Mouse (Mus musculus) hindbrain, postnatal 0 days (tissue): ENCODE measurements around the gene Anks1. TPM values are rescaled to one million over a fixed set of nuclear protein-coding genes. Genes with fewer than 3 reads are reported as not detected.

Source experiments
- ATAC-seq: fragments of 200-750 bp; cut with Nextera tagmentation; 2 replicates; pipeline ENCODE4 v1.8.0; 2017; ENCODE audit warnings: mild to moderate bottlenecking, moderate TSS enrichment, moderate library complexity
- DNase-seq: peaks from one replicate; pipeline ENCODE4 v3.0.0-alpha.2; 2015; ENCODE audit warnings: low spot score
- H3K27ac ChIP-seq: fragments of 300-500 bp; sonication (generic); 2 replicates; pipeline ENCODE4 v1.5.1; 2014; ENCODE audit warnings: mild to moderate bottlenecking
- H3K27me3 ChIP-seq: fragments of 300-500 bp; sonication (generic); 2 replicates; pipeline ENCODE4 v1.6.1; 2014; ENCODE audit warnings: low read length, mixed read lengths; ENCODE audit not compliant: insufficient read depth
- H3K36me3 ChIP-seq: fragments of 300-500 bp; sonication (generic); 2 replicates; pipeline ENCODE4 v1.6.1; 2014; ENCODE audit warnings: low read length, mixed read lengths; ENCODE audit not compliant: insufficient read depth
- H3K4me1 ChIP-seq: fragments of 300-500 bp; sonication (generic); 2 replicates; pipeline ENCODE4 v1.6.1; 2014; ENCODE audit warnings: antibody characterized with exemption, low read length, mixed read lengths; ENCODE audit not compliant: insufficient read depth
- H3K4me2 ChIP-seq: fragments of 300-500 bp; sonication (generic); 2 replicates; pipeline ENCODE4 v1.6.1; 2014; ENCODE audit warnings: low read depth, mild to moderate bottlenecking, low read length, moderate library complexity, mixed read lengths
- H3K4me3 ChIP-seq: fragments of 300-500 bp; sonication (generic); 2 replicates; pipeline ENCODE4 v1.5.1; 2014; ENCODE audit warnings: low read length
- H3K9ac ChIP-seq: fragments of 300-500 bp; sonication (generic); replicated peaks from 2 replicates; pipeline ENCODE4 v1.6.1; 2014; ENCODE audit warnings: mild to moderate bottlenecking, low read length, moderate library complexity, mixed read lengths
- H3K9me3 ChIP-seq: fragments of 300-500 bp; sonication (generic); 2 replicates; pipeline ENCODE4 v1.6.1; 2016; ENCODE audit warnings: low read length, mixed read lengths
- CTCF ChIP-seq: IDR thresholded peaks from 2 replicates; pipeline ENCODE4 v1.5.1; 2016; ENCODE audit warnings: antibody characterized with exemption, control low read depth, low read depth
- WGBS: fragments of 180-500 bp; shearing (Covaris S2); extraction: QIAGEN DNeasy Blood & Tissue Kit; methylation state at CpG from one replicate; pipeline ENCODE4 v1.1.7; 2014; 5-methylcytosine and 5-hydroxymethylcytosine counted together
- polyA plus RNA-seq: library from polyadenylated mRNA; unstranded; fragments of >200 nt; fragmentation: Nextera tagmentation; extraction: Ambion mirVana; gene quantifications from 2 replicates; pipeline ENCODE4 v1.2.1, GENCODE M21; 2015
- total RNA-seq: library from RNA; depleted of rRNA; stranded (reverse); fragments of >200 nt; gene quantifications from 2 replicates; pipeline ENCODE4 v1.2.3, GENCODE M21; 2014

Gene Anks1
- total and polyA plus RNA-seq, 2 experiments from 2014 or later, result 35.8 to 102 TPM

DNA sequence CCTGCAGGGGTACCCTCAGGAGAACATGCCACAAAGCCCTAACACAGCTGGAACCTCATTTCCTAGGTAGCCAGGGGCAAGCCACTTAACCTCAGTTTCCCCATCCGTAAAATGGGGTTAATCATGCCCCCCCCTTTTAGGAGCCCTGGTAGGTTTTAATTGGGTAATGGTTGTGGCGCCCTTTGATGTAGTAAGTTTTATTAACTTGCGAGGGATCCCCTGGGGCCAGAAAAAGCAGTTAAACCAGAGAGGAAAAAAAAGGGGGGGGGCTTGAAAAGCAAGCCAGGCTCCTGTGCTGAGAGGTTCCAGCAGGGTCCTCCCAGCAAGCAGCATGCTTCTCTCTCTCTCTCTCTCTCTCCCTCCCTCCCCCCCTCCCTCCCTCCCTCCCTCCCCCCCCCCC lies 190.0 kb downstream of the Anks1 start:
- Histone ChIP-seq H3K27ac (no peak overlapping the region), H3K36me3 (no peaks in the 10 kb centered on the region), H3K9ac (no peak overlapping the region), H3K4me1 (no peaks in the 10 kb centered on the region), H3K9me3 (no peaks in the 10 kb centered on the region), H3K4me3 (no peak overlapping the region), H3K27me3 (no peaks in the 10 kb centered on the region), H3K4me2 (no peak overlapping the region)
- ATAC-seq (no peak), DNase-seq (no peak)
- no peak for TF ChIP-seq CTCF
- WGBS, result 51% methylated on average over 3 of the region's 3 CpGs

GRCm38 (mm10) chr17:28100669-28101068 lies 191.6 kb downstream of the Anks1 start:
- 84% methylated on average over 1 of the region's 1 CpGs for WGBS
- H3K4me1 ChIP-seq, result no peaks in the 10 kb centered on the region
- ATAC-seq (no peak), DNase-seq (no peak)
- no peak overlapping the region for H3K4me2 ChIP-seq
- TF ChIP-seq CTCF, result peak; percentile 40; the same call in 1 of the 2 replicates
- H3K4me3 ChIP-seq, result no peak overlapping the region
- no peak overlapping the region for H3K9ac ChIP-seq
- no peaks in the 10 kb centered on the region for H3K36me3 ChIP-seq
- no peak overlapping the region for H3K27ac ChIP-seq
- H3K27me3 ChIP-seq, result no peaks in the 10 kb centered on the region
- H3K9me3 ChIP-seq, result no peaks in the 10 kb centered on the region

GRCm38 (mm10) chr17:28101284-28101887 lies 192.3 kb downstream of the Anks1 start:
- no peak overlapping the region for H3K9ac ChIP-seq
- no peak for TF ChIP-seq CTCF
- H3K9me3 ChIP-seq, result no peaks in the 10 kb centered on the region
- no peak overlapping the region for H3K4me3 ChIP-seq
- 45% methylated on average over 12 of the region's 12 CpGs for WGBS
- DNase-seq, result peak; percentile 43
- H3K27me3 ChIP-seq, result no peaks in the 10 kb centered on the region
- H3K4me1 ChIP-seq, result no peaks in the 10 kb centered on the region
- H3K36me3 ChIP-seq, result no peaks in the 10 kb centered on the region
- H3K27ac ChIP-seq, result no peak overlapping the region
- ATAC-seq, result no peak
- H3K4me2 ChIP-seq, result no peak overlapping the region

- no peaks in the 10 kb centered on the region for H3K36me3 ChIP-seq
- ATAC-seq (no peak), DNase-seq (no peak)
- no peaks in the 10 kb centered on the region for H3K27me3 ChIP-seq
- no peaks in the 10 kb centered on the region for H3K4me1 ChIP-seq
- H3K4me2 ChIP-seq, result no peak overlapping the region
- H3K27ac ChIP-seq, result no peak overlapping the region
- H3K4me3 ChIP-seq, result no peak overlapping the region
- TF ChIP-seq CTCF, result no peak
- 37% methylated on average over 10 of the region's 10 CpGs for WGBS
- no peak overlapping the region for H3K9ac ChIP-seq
- no peaks in the 10 kb centered on the region for H3K9me3 ChIP-seq
These were observed 192.8 kb downstream of the Anks1 start for GRCm38 (mm10) chr17:28101902-28102319.

- no peaks in the 10 kb centered on the region for H3K27me3 ChIP-seq
- H3K4me1 ChIP-seq, result no peaks in the 10 kb centered on the region
- H3K36me3 ChIP-seq, result no peaks in the 10 kb centered on the region
- WGBS, result 85% methylated on average over 6 of the region's 6 CpGs
- no peaks in the 10 kb centered on the region for H3K9me3 ChIP-seq
- H3K27ac ChIP-seq, result no peak overlapping the region
- no peak for TF ChIP-seq CTCF
- DNase-seq, result no peak
- no peak overlapping the region for H3K4me2 ChIP-seq
- H3K4me3 ChIP-seq, result no peak overlapping the region
- no peak overlapping the region for H3K9ac ChIP-seq
- ATAC-seq, result no peak
These were observed 195.3 kb downstream of the Anks1 start for GRCm38 (mm10) chr17:28104416-28104815.

DNA sequence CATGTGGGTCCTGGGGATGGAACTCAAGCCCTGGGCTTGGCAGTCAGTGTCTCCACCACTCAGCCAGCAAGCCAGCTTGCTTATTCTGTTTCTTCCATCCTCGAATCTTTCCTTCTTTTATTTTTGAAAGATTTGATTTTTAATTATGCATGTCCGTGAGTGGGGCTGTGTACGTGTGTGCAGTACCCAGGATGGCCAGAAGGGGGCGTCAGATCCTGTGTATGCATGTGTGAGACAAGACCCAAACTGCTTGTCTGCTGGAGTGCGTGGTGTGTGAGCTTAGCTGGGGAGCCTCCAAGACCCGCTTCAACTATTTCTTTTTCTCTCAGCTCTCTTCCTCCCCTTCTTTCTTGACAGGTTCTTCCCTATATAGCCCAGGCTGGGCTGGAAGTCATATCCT lies 197.2 kb downstream of the Anks1 start:
- no peaks in the 10 kb centered on the region for H3K36me3 ChIP-seq
- WGBS, result 75% methylated on average over 6 of the region's 6 CpGs
- DNase-seq (no peak), ATAC-seq (no peak)
- no peak overlapping the region for H3K9ac ChIP-seq
- H3K9me3 ChIP-seq, result no peaks in the 10 kb centered on the region
- H3K27ac ChIP-seq, result no peak overlapping the region
- no peaks in the 10 kb centered on the region for H3K4me1 ChIP-seq
- peak; percentile 66 for TF ChIP-seq CTCF
- H3K27me3 ChIP-seq, result no peaks in the 10 kb centered on the region
- no peak overlapping the region for H3K4me3 ChIP-seq
- no peak overlapping the region for H3K4me2 ChIP-seq

GRCm38 (mm10) chr17:28107275-28107674 lies 198.2 kb downstream of the Anks1 start:
- H3K4me3 ChIP-seq, result no peak overlapping the region
- TF ChIP-seq CTCF, result no peak

More at GRCm38 (mm10) chr17:28107275-28107674, 198.2 kb downstream of the Anks1 start:
- no peak overlapping the region for H3K4me2 ChIP-seq
- ATAC-seq, result no peak
- H3K27ac ChIP-seq, result no peak overlapping the region
- DNase-seq, result no peak
- no peak overlapping the region for H3K9ac ChIP-seq
- no peaks in the 10 kb centered on the region for H3K27me3 ChIP-seq
- WGBS, result 4% methylated on average over 14 of the region's 14 CpGs
- H3K9me3 ChIP-seq, result no peaks in the 10 kb centered on the region
- no peaks in the 10 kb centered on the region for H3K4me1 ChIP-seq
- H3K36me3 ChIP-seq, result no peaks in the 10 kb centered on the region
